Mouse (Mus musculus): Measurements from ENCODE around the gene Sema4b.
A peak's percentile ranks its signal among the peaks of the same experiment; 100 is the strongest.

DNA sequence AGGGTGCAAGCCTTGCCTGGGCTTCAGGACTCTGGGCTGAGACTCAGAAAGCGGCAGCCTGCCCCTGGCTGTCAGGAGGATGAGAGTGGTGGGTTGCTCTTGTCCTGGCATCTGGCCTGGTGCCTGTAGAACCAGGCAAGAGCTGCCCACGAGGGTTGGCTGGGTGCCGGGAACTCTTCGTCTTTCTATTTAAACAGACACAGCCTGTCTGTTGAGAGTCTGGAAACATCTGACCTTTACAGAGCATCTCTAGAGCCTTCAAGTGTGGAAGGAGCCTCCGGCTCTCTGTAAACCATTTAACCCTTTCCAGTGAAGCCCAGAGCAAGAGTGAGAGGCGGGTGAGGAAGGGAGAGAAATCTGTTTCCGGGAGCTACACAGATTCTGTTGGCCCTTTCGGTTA is 15.3 kb upstream of the Sema4b start:
- TF ChIP-seq CTCF (IDR thresholded peaks at IDR 0.05; ENCODE audit: low read depth): peak; percentile 11; the same call in 1 of the 2 replicates
- TF ChIP-seq EP300 (IDR thresholded peaks at IDR 0.05; ENCODE audit: low read depth): peak; percentile 87

Measured in heart, postnatal 0 days (tissue).